Mouse (Mus musculus) monocyte, adult 2 months (primary cell): ENCODE data around the gene Skint7.
"Not testable (repeated sequence)": the region's sequence is repeated elsewhere in the genome, so short reads cannot be mapped to it uniquely, and the experiment has no call there.

Experiments used
- DNase-seq, 2 experiments: peaks; one replicate each; pipeline ENCODE4 v3.0.0; 2022; ENCODE audit warnings: low spot score in 2 of 2, low read depth in 1 of 2

Skint7 gene

GRCm38 (mm10) chr4:111972623-111973022, at the start of gene Skint7:
TSS of gene Skint7 (plus strand) at chr4:111972923.
- DNase-seq, result no peak

- no peak for DNase-seq
Observed at GRCm38 (mm10) chr4:111961309-111961708, 11.4 kb upstream of the Skint7 start.

- not testable (repeated sequence) for DNase-seq
Observed at GRCm38 (mm10) chr4:111963241-111963640, 9.5 kb upstream of the Skint7 start.

GRCm38 (mm10) chr4:111963669-111964068, 9.1 kb upstream of the Skint7 start:
- no peak for DNase-seq

GRCm38 (mm10) chr4:112005969-112006368, 33.2 kb downstream of the Skint7 start, which contains the start of gene Skint1:
TSS of gene Skint1 (plus strand) at chr4:112006269.
- DNase-seq, result no peak
